Mouse (Mus musculus) splenic B cell, adult 2 months (primary cell): ENCODE results near the gene Tenm4.

Experiments used
- DNase-seq: peaks from one replicate; pipeline ENCODE4 v3.0.0-alpha.2; 2011; ENCODE audit warnings: low read depth, low spot score
- H3K27me3 ChIP-seq: 2 replicates; pipeline ENCODE4 v1.6.1; 2012; ENCODE audit warnings: mild to moderate bottlenecking, low read length, moderate library complexity, mixed read lengths; ENCODE audit not compliant: control insufficient read depth, poor library complexity, insufficient read depth, severe bottlenecking
- H3K36me3 ChIP-seq: 2 replicates; pipeline ENCODE4 v1.6.1; 2012; ENCODE audit warnings: mild to moderate bottlenecking, low read length, moderate library complexity, mixed read lengths; ENCODE audit not compliant: control insufficient read depth, poor library complexity, insufficient read depth, severe bottlenecking

The Tenm4 gene

GRCm38 (mm10) chr7:96305382-96305935 lies 134.4 kb downstream of the Tenm4 start:
- DNase-seq, result no peak
- H3K27me3 ChIP-seq, result no peaks in the 10 kb centered on the region

DNA sequence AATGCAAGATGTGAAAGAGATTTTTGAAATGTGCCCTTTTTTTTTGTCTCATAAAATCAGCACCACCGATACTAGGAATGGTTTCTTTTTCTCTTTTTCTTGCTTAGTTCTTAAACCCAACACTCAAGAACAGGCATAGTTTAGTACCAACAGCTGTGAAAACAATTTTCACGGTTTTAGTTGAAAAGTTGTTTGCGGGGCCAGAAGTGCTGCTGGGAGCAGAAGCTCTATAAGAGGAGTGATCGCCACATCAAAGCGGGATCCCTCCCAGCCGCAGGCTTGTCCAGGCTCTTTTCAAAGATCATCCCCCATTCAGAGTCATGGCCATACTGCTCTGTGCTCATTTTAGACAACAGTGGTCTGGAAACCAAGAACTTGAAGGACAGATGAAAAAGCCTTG lies 137.1 kb downstream of the Tenm4 start:
- Histone ChIP-seq H3K36me3 (no peaks in the 10 kb centered on the region), H3K27me3 (no peaks in the 10 kb centered on the region)
- no peak for DNase-seq

More at GRCm38 (mm10) chr7:96305382-96305935, 134.4 kb downstream of the Tenm4 start:
- no peaks in the 10 kb centered on the region for H3K36me3 ChIP-seq

DNA sequence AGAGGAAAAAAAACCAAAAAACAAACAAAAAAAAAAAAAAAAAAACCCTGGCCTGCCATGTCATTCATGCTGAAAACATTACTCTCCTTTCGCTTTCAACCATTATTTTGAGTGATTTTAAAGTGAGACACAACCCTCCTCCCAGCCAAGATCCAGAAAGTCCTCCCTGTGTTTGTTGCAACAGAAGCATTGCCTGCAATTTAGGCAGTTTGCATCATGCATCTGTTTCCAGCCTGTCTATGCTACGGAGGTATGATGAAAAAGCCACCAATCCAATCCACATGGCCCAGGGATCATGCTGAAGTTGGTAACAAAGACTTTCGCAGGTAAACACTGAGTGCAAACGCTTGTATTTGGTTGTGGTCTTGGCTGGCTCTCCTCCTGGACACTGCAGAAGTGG lies 158.3 kb downstream of the Tenm4 start:
- Histone ChIP-seq H3K27me3 (no peaks in the 10 kb centered on the region), H3K36me3 (no peaks in the 10 kb centered on the region)
- DNase-seq, result no peak

DNA sequence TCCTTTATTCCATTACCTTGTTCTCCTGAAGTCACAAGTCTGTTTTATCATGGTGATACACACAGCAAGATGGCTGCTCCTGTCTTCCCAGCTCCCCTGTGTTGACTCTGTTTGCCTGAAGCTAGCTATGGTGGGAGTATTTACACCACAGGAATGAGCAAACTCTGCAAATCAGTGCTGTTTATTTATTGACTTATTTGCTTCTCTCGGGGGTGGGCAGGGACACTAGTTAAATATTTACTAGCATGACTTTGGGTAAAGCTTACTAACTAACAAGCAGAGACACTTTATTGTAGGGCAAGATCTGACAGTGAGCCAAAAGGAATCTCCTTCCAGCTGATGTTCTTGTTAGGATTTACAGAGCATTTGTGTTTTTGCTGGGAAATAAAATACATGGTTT lies 160.1 kb downstream of the Tenm4 start:
- DNase-seq, result no peak
- no peaks in the 10 kb centered on the region for H3K36me3 ChIP-seq
- no peaks in the 10 kb centered on the region for H3K27me3 ChIP-seq

GRCm38 (mm10) chr7:96334361-96334760 lies 163.3 kb downstream of the Tenm4 start:
- peak; percentile 15 for DNase-seq
- H3K36me3 ChIP-seq, result no peaks in the 10 kb centered on the region
- no peaks in the 10 kb centered on the region for H3K27me3 ChIP-seq

GRCm38 (mm10) chr7:96336376-96336775 lies 165.3 kb downstream of the Tenm4 start:
- H3K36me3 ChIP-seq, result no peaks in the 10 kb centered on the region
- no peaks in the 10 kb centered on the region for H3K27me3 ChIP-seq
- no peak for DNase-seq

DNA sequence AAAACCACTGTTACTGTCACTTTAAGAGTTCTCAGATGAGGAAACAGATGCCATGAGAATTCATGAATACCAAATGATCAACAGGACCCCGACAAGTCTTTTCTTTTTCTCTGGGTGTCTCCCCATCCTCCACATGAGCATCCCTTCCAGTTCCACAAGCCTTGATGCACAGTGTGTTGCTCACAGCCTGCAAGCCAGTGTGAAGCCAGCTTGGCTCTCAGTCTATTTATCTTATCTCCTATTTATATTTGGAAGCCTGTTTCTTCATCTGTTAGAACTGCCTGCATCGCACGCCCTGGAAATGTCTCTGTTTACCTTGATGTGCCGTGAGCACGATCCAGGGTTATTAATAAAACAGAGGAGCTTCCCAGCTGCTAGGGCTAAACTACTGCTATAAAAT lies 169.8 kb downstream of the Tenm4 start:
- DNase-seq, result no peak
- Histone ChIP-seq H3K27me3 (no peaks in the 10 kb centered on the region), H3K36me3 (no peaks in the 10 kb centered on the region)

DNA sequence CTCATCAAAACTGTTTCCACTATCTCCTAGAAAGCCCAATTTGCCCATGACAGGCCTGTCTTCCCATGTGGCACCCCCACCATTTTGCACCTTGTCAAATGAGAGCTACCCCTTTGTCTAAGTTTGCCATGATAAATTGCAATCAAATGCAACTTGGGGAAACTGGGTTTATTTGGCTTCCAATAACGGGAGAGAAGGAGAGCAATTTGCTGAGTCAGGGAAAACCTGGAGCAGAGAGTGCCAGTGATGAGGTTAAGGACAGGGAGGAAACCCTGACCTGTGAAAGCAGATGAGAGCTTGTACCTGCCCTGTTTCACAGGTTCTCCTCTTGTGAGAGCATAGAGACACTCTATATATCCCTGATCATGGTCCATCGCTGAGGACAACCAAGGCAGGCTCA lies 170.4 kb downstream of the Tenm4 start:
- DNase-seq, result no peak
- H3K36me3 ChIP-seq, result no peaks in the 10 kb centered on the region
- no peaks in the 10 kb centered on the region for H3K27me3 ChIP-seq

DNA sequence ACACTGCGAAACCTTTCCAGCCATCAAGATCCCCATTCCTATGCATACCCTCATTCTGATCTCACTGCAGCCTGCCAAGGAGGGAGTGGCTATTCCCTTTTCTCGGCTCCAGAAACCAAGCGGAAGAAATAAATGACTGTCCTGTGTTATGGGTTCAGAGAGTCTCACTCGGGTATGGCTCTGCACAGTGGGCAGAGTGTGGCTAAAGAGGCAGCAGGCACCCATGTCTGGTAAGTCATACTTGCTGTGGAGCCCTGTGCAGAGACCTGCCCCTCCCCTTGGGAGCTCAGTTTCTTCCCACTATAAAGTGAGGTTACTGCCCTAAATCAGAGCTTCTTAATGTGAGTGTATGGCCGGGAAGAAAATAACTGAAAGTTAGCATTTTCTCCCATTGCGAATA lies 171.9 kb downstream of the Tenm4 start:
- Histone ChIP-seq H3K36me3 (no peaks in the 10 kb centered on the region), H3K27me3 (no peaks in the 10 kb centered on the region)
- no peak for DNase-seq

- DNase-seq, result no peak
- no peaks in the 10 kb centered on the region for H3K27me3 ChIP-seq
- H3K36me3 ChIP-seq, result no peaks in the 10 kb centered on the region
These were observed 172.6 kb downstream of the Tenm4 start for GRCm38 (mm10) chr7:96343667-96344066.

- no peaks in the 10 kb centered on the region for H3K27me3 ChIP-seq
- H3K36me3 ChIP-seq, result no peaks in the 10 kb centered on the region
- no peak for DNase-seq
These were observed 181.6 kb downstream of the Tenm4 start for GRCm38 (mm10) chr7:96352671-96353070.

GRCm38 (mm10) chr7:96356285-96356811 lies 185.3 kb downstream of the Tenm4 start:
- Histone ChIP-seq H3K36me3 (no peaks in the 10 kb centered on the region), H3K27me3 (no peaks in the 10 kb centered on the region)
- no peak for DNase-seq

DNA sequence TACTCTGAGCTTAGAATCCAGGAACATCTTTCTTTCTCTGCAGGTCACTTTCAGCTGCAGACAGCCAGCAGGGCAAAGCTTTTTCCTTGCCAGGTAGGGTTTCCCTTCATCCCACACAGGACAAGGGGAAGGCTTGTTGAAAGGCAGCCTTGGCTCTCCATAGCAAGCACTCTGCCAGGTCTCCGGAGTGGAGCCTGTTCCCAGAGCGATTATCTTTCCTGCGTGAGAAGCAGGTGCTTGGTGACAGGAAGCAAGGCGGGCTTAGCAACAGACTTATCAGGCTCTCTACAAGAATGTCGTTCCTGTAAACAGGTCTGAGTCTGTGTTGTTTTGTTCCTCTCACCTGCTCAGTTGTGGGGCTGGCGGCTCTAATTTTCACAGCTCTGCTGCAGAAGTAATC lies 186.5 kb downstream of the Tenm4 start:
- H3K27me3 ChIP-seq, result no peaks in the 10 kb centered on the region
- H3K36me3 ChIP-seq, result no peaks in the 10 kb centered on the region
- DNase-seq, result no peak

DNA sequence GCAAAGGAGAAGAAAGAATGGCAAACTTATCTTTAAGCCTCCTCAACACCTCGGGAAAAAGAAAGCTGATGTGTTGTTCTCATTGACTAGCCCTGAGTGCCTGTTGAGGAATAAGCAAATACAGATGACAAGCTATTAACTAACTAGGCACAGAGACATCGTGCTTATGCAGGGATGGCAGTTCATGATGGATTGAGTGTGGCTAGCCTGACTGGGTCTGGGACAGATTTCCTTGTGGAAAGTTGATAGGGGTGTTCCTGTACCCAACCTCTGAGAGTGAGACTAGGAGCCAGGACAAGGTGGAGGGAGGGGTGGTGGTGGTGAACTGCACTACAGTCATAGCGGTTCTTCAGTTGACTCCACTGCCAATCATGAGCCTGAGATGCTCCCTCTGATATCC lies 192.3 kb downstream of the Tenm4 start:
- no peaks in the 10 kb centered on the region; the same call in 1 of the 2 replicates for H3K27me3 ChIP-seq
- H3K36me3 ChIP-seq, result no peaks in the 10 kb centered on the region
- DNase-seq, result no peak

DNA sequence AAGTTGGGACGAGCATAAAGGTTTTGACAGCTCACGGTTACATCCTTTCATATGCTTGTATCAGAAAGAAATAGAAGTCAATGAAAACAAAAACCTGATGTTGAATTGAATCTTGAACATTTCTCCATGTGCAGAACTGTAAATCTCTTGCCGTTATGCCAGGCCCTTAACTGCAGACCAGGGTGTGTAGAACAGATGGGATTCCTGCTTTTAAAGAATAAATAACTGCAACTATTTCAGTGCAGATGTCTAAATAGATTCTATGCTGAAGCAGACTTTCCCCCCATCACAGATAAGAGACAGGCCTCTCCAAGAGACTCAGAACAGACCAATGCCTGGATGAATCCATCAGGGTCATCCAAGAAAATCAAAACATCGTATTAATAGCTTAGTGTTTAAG lies 198.9 kb downstream of the Tenm4 start:
- no peaks in the 10 kb centered on the region; the same call in 1 of the 2 replicates for H3K27me3 ChIP-seq
- no peak for DNase-seq
- H3K36me3 ChIP-seq, result no peaks in the 10 kb centered on the region
